In the genomic region with DNA sequence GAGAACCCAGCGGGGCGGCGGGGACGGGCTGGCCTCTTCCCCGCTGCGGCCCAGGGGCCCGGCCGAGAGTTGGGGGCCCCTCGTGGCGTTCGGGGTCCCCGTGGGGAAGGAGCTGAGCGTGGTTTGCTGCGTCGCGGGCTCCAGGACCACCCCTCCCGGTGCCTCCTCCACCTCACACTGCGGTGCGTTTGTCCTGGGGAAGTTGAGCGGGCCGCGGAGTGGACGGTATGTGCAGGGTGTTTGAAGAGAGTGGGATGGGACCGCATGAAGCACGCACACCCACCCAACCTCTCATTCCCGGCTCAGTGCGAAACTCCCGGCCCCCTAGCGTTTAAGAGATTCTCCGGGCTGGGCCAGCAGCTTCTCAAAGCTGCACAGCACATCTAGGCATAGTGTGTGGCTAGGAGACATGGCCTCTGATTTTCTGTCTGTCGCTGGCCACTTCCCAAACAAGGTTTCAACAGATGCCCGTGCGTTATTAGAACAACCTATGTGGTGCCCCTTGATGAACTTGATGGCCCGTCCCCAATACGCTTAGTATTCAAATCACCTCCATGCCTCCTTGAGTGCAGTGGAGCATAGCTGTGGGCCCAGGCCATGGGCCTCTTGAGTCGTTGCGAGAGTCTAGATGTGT, we compare ENCODE assay signal across 8 mouse cellular contexts. TPM values are rescaled to one million over a fixed set of nuclear protein-coding genes. Genes with fewer than 3 reads are reported as not detected.
DNase-seq lines count a peak whose midpoint lies in the region; ATAC-seq and TF ChIP-seq lines count a peak whose summit lies in the region.

No protein-coding gene starts in this region.

- no peak for TF ChIP-seq EP300 in heart, postnatal 0 days (IDR thresholded peaks at IDR 0.05; ENCODE audit: low read depth)

- H3K9me3 ChIP-seq in forebrain, embryonic 12.5 days = no peaks in the 10 kb centered on the region
- H3K9me3 ChIP-seq in heart, postnatal 0 days (replicated peaks; ENCODE audit: control insufficient read depth, low read length) = no peaks in the 10 kb centered on the region
- H3K9me3 ChIP-seq in liver, embryonic 15.5 days (replicated peaks) = no peaks in the 10 kb centered on the region
- no peaks in the 10 kb centered on the region for H3K9me3 ChIP-seq in neural tube, embryonic 11.5 days (ENCODE audit: control insufficient read depth, low read length)

- H3K27ac ChIP-seq in bone marrow, adult 2 months (ENCODE audit: control insufficient read depth, insufficient read depth, low read depth, low read length, poor library complexity) = peak overlapping the region; percentile 48; the same call in 1 of the 2 replicates
- peak overlapping the region; percentile 60 for H3K27ac ChIP-seq in forebrain, embryonic 12.5 days
- peak overlapping the region; percentile 72 for H3K27ac ChIP-seq in heart, postnatal 0 days (ENCODE audit: low read depth)
- H3K27ac ChIP-seq in liver, embryonic 15.5 days (replicated peaks) = peak overlapping the region; percentile 51; the same call in 1 of the 2 replicates
- H3K27ac ChIP-seq in neural tube, embryonic 11.5 days (ENCODE audit: low read depth, low read length) = no peak overlapping the region
- peak overlapping the region; percentile 65 for H3K27ac ChIP-seq in testis, adult 2 months (ENCODE audit: control insufficient read depth, insufficient read depth, low read depth, low read length)

- DNase-seq in CD4-positive helper T cell, adult 2 months (ENCODE audit: low read depth, low spot score) = peak; percentile 55
- peak; percentile 73 for DNase-seq in heart, postnatal 0 days (ENCODE audit: low spot score)
- DNase-seq in kidney, postnatal 25 days = peak; percentile 76 to 77
- DNase-seq in neural tube, embryonic 11.5 days (ENCODE audit: low spot score) = peak; percentile 76

- H3K9ac ChIP-seq in forebrain, embryonic 12.5 days = peak overlapping the region; percentile 90
- H3K9ac ChIP-seq in heart, postnatal 0 days (replicated peaks; ENCODE audit: low read depth, low read length) = peak overlapping the region; percentile 85
- H3K9ac ChIP-seq in liver, embryonic 15.5 days = peak overlapping the region; percentile 66
- peak overlapping the region; percentile 90 for H3K9ac ChIP-seq in neural tube, embryonic 11.5 days (ENCODE audit: low read length)

- no peaks in the 10 kb centered on the region for H3K27me3 ChIP-seq in forebrain, embryonic 12.5 days
- no peaks in the 10 kb centered on the region for H3K27me3 ChIP-seq in heart, postnatal 0 days (ENCODE audit: control insufficient read depth, insufficient read depth, low read length)
- H3K27me3 ChIP-seq in liver, embryonic 15.5 days = peaks cover 14% of the 10 kb centered on the region; the same call in 1 of the 2 replicates
- H3K27me3 ChIP-seq in neural tube, embryonic 11.5 days (ENCODE audit: control insufficient read depth, insufficient read depth, low read length) = no peaks in the 10 kb centered on the region
- H3K27me3 ChIP-seq in testis, adult 2 months (ENCODE audit: control insufficient read depth, insufficient read depth, low read length) = no peaks in the 10 kb centered on the region

- no peak for TF ChIP-seq POLR2A in bone marrow, adult 2 months (IDR thresholded peaks at IDR 0.05; ENCODE audit: borderline replicate concordance, control insufficient read depth, low read depth, low read length)
- TF ChIP-seq POLR2A in testis, adult 2 months (IDR thresholded peaks at IDR 0.05; ENCODE audit: control insufficient read depth, low read depth, low read length) = no peak

- TF ChIP-seq CTCF in bone marrow, adult 2 months (IDR thresholded peaks at IDR 0.05; ENCODE audit: control insufficient read depth, insufficient read depth, low read length) = no peak
- peak; percentile 48 for TF ChIP-seq CTCF in heart, postnatal 0 days (IDR thresholded peaks at IDR 0.05; ENCODE audit: low read depth)
- TF ChIP-seq CTCF in testis, adult 2 months (IDR thresholded peaks at IDR 0.05; ENCODE audit: control insufficient read depth, insufficient read depth, insufficient replicate concordance, low read depth, low read length) = no peak

- WGBS in bone marrow, adult 2 months = 5% methylated on average over 36 of the region's 37 CpGs
- WGBS in forebrain, embryonic 12.5 days = 1% methylated on average over 37 of the region's 37 CpGs
- WGBS in heart, postnatal 0 days = 6% methylated on average over 36 of the region's 37 CpGs
- 2% methylated on average over 35 of the region's 37 CpGs for WGBS in liver, embryonic 15.5 days (ENCODE audit: insufficient replicate concordance)
- WGBS in neural tube, embryonic 11.5 days = 3% methylated on average over 37 of the region's 37 CpGs

- peak overlapping the region; percentile 66 for H3K4me3 ChIP-seq in bone marrow, adult 2 months (replicated peaks; ENCODE audit: control insufficient read depth, low read depth, low read length)
- peak overlapping the region; percentile 81 for H3K4me3 ChIP-seq in forebrain, embryonic 12.5 days (replicated peaks)
- H3K4me3 ChIP-seq in heart, postnatal 0 days (ENCODE audit: low read depth, low read length) = peak overlapping the region; percentile 85
- H3K4me3 ChIP-seq in liver, embryonic 15.5 days (replicated peaks) = peak overlapping the region; percentile 69
- peak overlapping the region; percentile 71 for H3K4me3 ChIP-seq in neural tube, embryonic 11.5 days (ENCODE audit: low read depth, low read length)
- peak overlapping the region; percentile 87 for H3K4me3 ChIP-seq in testis, adult 2 months (ENCODE audit: control insufficient read depth, low read depth, low read length)

- no peaks in the 10 kb centered on the region for H3K36me3 ChIP-seq in forebrain, embryonic 12.5 days (replicated peaks)
- no peaks in the 10 kb centered on the region for H3K36me3 ChIP-seq in heart, postnatal 0 days (replicated peaks; ENCODE audit: control insufficient read depth, insufficient read depth, low read length)
- no peaks in the 10 kb centered on the region for H3K36me3 ChIP-seq in liver, embryonic 15.5 days (replicated peaks)
- no peaks in the 10 kb centered on the region for H3K36me3 ChIP-seq in neural tube, embryonic 11.5 days (ENCODE audit: control insufficient read depth, insufficient read depth, low read length)
- no peaks in the 10 kb centered on the region for H3K36me3 ChIP-seq in testis, adult 2 months (ENCODE audit: control insufficient read depth, insufficient read depth, low read length)

- peak; percentile 69 for ATAC-seq in forebrain, embryonic 12.5 days (ENCODE audit: low FRiP score)
- ATAC-seq in heart, postnatal 0 days (ENCODE audit: insufficient read depth, low read depth) = peak; percentile 69
- peak; percentile 35 for ATAC-seq in liver, embryonic 15.5 days (ENCODE audit: insufficient read depth)
- peak; percentile 72 for ATAC-seq in neural tube, embryonic 11.5 days (ENCODE audit: insufficient read depth, low FRiP score, low TSS enrichment)

- peak overlapping the region; percentile 88 for H3K4me2 ChIP-seq in forebrain, embryonic 12.5 days
- H3K4me2 ChIP-seq in heart, postnatal 0 days (ENCODE audit: low read depth, low read length) = peak overlapping the region; percentile 99
- peak overlapping the region; percentile 85 for H3K4me2 ChIP-seq in liver, embryonic 15.5 days
- H3K4me2 ChIP-seq in neural tube, embryonic 11.5 days (ENCODE audit: low read depth) = peak overlapping the region; percentile 92

- H3K4me1 ChIP-seq in bone marrow, adult 2 months (ENCODE audit: control insufficient read depth, insufficient read depth, low read length) = peaks cover 3% of the 10 kb centered on the region
- H3K4me1 ChIP-seq in forebrain, embryonic 12.5 days = peaks cover 27% of the 10 kb centered on the region
- peaks cover 4% of the 10 kb centered on the region; the same call in 1 of the 2 replicates for H3K4me1 ChIP-seq in heart, postnatal 0 days (ENCODE audit: control insufficient read depth, insufficient read depth)
- peaks cover 36% of the 10 kb centered on the region for H3K4me1 ChIP-seq in liver, embryonic 15.5 days (replicated peaks)
- H3K4me1 ChIP-seq in neural tube, embryonic 11.5 days (ENCODE audit: control insufficient read depth, insufficient read depth, low read length) = 0 out of 2 replicates have a peak, but pooled peaks cover 9% of the 10 kb centered on the region
- H3K4me1 ChIP-seq in testis, adult 2 months (ENCODE audit: control insufficient read depth, insufficient read depth, low read length) = peaks cover 10% of the 10 kb centered on the region

RNA-seq across cellular contexts. Expression of a gene that starts 0.8 kb away (rescaled TPM):
- polyA plus RNA-seq in bone marrow, adult 2 months (2011; ENCODE audit: insufficient read depth, insufficient read length, low replicate concordance, missing spikeins) = 6.8 and 11.1 TPM in 2 replicates
- polyA plus RNA-seq in forebrain, embryonic 12.5 days (2016; fragmentation: Nextera tagmentation; extraction: Ambion mirVana) = 1.7 and 2.6 TPM in 2 replicates
- 6.0 and 11.5 TPM in 2 replicates for total RNA-seq in heart, postnatal 0 days (2014; rRNA removed; ENCODE audit: low replicate concordance)
- 1.2 and 1.3 TPM in 2 replicates for polyA plus RNA-seq in heart, postnatal 0 days (2015; fragmentation: Nextera tagmentation; extraction: Ambion mirVana)
- 0.78 and 0.82 TPM in 2 replicates for polyA plus RNA-seq in liver, embryonic 15.5 days (2015; fragmentation: Nextera tagmentation; extraction: Ambion mirVana)
- 3.6 and 3.7 TPM in 2 replicates for polyA plus RNA-seq in neural tube, embryonic 11.5 days (2014; fragmentation: Nextera tagmentation; extraction: Ambion mirVana)
- polyA plus RNA-seq in testis, adult 2 months (2012; rRNA removed) = 37.9 and 47.2 TPM in 2 replicates
